Mouse (Mus musculus) heart, embryonic 11.5 days (tissue): ENCODE measurements around the gene Tlx2. TPM values are rescaled to one million over a fixed set of nuclear protein-coding genes. Genes with fewer than 3 reads are reported as not detected.

Experiments
- ATAC-seq: fragments of 200-750 bp; cut with Nextera tagmentation; replicated peaks from 2 replicates; pipeline ENCODE4 v1.8.0; 2017; ENCODE audit warnings: moderate library complexity; ENCODE audit not compliant: insufficient number of reproducible peaks, low FRiP score, low TSS enrichment
- H3K27ac ChIP-seq: fragments of 300-500 bp; sonication (generic); 2 replicates; pipeline ENCODE4 v1.5.1; 2014; ENCODE audit warnings: mild to moderate bottlenecking, low read depth, low read length
- H3K27me3 ChIP-seq: fragments of 300-500 bp; sonication (generic); 2 replicates; pipeline ENCODE4 v1.6.1; 2014; ENCODE audit warnings: mild to moderate bottlenecking, low read length, mixed read lengths; ENCODE audit not compliant: control insufficient read depth, insufficient read depth
- H3K36me3 ChIP-seq: fragments of 300-500 bp; sonication (generic); 2 replicates; pipeline ENCODE4 v1.6.1; 2014; ENCODE audit warnings: mild to moderate bottlenecking, low read length, moderate library complexity, mixed read lengths; ENCODE audit not compliant: control insufficient read depth, insufficient read depth
- H3K4me1 ChIP-seq: fragments of 300-500 bp; sonication (generic); 2 replicates; pipeline ENCODE4 v1.6.1; 2014; ENCODE audit warnings: low read length; ENCODE audit not compliant: control insufficient read depth, insufficient read depth
- H3K4me2 ChIP-seq: fragments of 300-500 bp; sonication (generic); 2 replicates; pipeline ENCODE4 v1.6.1; 2014; ENCODE audit warnings: mild to moderate bottlenecking, moderate library complexity
- H3K4me3 ChIP-seq: fragments of 300-500 bp; sonication (generic); 2 replicates; pipeline ENCODE4 v1.5.1; 2014; ENCODE audit warnings: low read depth, low read length
- H3K9ac ChIP-seq: fragments of 300-500 bp; sonication (generic); 2 replicates; pipeline ENCODE4 v1.6.1; 2014; ENCODE audit warnings: mild to moderate bottlenecking, low read depth, low read length, moderate library complexity
- H3K9me3 ChIP-seq: fragments of 300-500 bp; sonication (generic); replicated peaks from 2 replicates; pipeline ENCODE4 v1.6.1; 2016; ENCODE audit warnings: low read length; ENCODE audit not compliant: control insufficient read depth
- WGBS: fragments of 180-500 bp; shearing (Covaris S2); extraction: QIAGEN DNeasy Blood & Tissue Kit; methylation state at CpG from one replicate; pipeline ENCODE4 v1.1.7; 2014; ENCODE audit not compliant: insufficient replicate concordance; 5-methylcytosine and 5-hydroxymethylcytosine counted together
- polyA plus RNA-seq: library from polyadenylated mRNA; unstranded; fragments of >200 nt; fragmentation: Nextera tagmentation; extraction: Ambion mirVana; gene quantifications from 2 replicates; pipeline ENCODE4 v1.2.1, GENCODE M21; 2014

Gene Tlx2
- polyA plus RNA-seq, 1 experiment from 2014 or later = not detected

DNA sequence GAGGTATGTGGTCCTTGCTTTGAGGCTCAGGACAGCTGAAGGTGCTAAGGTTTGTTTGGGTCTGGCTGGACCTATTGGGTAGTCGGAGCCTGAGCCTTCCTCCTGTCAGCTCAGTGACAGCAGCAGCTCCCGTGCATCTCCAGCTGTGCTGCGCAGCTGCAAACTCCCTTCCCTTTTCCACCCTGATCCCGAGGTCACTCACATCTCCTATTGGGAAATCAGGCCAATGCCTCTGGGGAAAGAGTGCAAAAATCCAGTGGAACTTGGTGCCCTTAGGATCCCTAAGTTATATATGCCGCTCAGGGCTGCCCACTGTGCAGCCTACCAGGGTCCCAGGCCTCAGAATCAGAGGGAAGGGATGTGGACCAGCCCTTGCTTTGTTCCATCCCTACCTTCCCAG is 13.4 kb upstream of the Tlx2 start:
- ATAC-seq = no peak
- Histone ChIP-seq H3K4me3 (no peak overlapping the region), H3K4me2 (no peak overlapping the region), H3K9me3 (no peaks in the 10 kb centered on the region), H3K27ac (no peak overlapping the region), H3K27me3 (peaks cover 65% of the 10 kb centered on the region), H3K36me3 (0 out of 2 replicates have a peak, but pooled peaks cover 6% of the 10 kb centered on the region), H3K9ac (no peak overlapping the region), H3K4me1 (peaks cover 13% of the 10 kb centered on the region)
- 8% methylated on average over 5 of the region's 5 CpGs for WGBS

DNA sequence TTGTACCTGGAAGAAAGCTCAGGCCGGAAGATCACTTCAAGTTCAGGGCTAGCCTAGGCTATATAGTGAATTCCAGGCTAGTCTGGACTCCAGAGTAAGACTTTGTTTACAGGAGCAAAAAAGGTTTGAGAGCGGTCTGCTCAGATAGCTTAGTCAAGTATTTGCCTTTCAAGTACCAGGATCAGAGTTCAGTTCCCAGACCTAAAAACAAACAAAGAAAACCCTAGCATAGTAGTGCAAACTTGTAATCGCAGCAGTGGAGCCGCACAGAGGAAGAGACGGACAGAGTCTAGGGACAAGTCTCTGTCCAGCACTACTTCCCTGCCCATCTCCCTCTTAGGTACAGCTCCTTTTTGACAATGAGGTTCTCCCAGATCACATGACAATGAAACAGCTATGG is 10.1 kb upstream of the Tlx2 start:
- H3K36me3 ChIP-seq = 0 out of 2 replicates have a peak, but pooled peaks cover 6% of the 10 kb centered on the region
- no peak overlapping the region for H3K9ac ChIP-seq
- peaks cover 52% of the 10 kb centered on the region for H3K27me3 ChIP-seq
- 91% methylated on average over 5 of the region's 5 CpGs for WGBS
- no peaks in the 10 kb centered on the region for H3K9me3 ChIP-seq
- H3K4me3 ChIP-seq = no peak overlapping the region
- no peak for ATAC-seq
- H3K4me2 ChIP-seq = no peak overlapping the region
- no peaks in the 10 kb centered on the region for H3K4me1 ChIP-seq
- H3K27ac ChIP-seq = no peak overlapping the region

DNA sequence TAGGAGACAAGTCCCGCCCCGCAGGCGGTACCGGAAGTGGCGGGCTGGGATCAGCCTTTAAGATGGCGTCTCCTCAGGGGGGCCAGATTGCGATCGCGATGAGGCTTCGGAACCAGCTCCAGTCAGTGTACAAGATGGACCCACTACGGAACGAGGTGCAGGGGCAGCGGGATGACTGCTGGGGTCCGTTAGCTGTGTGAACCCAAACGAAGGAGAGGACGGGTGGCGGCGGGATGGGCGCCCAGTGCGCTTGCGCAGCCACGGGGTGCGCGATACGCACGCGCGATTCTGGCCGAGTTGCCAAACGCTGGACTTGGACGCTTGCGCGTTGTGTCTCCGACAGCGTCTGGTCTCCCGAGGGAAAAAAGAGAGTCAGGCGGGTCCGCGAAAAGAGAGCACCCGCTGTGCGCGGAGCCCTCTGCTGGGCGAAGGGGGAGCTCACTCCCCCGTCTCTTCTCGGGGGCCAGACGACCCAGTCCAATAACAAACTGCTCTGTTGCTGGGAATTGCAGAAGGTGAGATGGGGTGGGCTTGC is 8.3 kb upstream of the Tlx2 start:
- H3K27ac ChIP-seq = peak overlapping the region; percentile 77

DNA sequence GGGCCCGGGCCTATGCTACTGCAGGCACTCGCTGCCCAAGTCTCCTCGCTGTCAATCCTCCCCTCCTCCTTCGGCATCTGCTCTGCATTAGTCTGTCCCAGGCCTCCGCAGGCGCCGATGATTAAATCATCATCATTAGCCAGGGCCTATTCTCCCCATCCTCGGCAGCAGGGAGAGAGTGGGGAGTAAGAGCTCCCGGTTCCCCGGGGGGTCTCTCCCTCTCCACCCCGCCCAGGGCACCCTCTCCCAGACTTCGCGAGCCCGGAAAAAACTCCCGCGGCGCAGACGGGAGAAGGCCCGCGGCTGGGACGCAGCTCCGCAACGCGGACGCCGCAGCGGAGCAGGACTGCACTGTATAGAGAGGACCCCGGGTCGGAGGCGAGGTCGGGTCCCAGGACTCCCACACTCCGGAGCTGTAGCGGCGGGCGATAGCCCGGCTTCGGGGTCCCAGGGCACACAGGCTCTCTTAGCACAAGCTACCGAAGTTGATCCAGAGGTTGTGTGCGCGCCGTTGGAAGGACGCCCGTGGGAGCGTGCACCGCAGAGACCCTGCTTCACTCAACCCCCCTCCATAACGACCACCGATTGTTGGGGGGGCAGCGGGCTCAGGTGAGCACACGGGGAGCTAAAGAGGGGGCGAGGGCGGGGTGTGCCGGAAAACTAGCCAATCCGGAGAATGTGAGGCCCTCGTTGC is 7.7 kb upstream of the Tlx2 start, which contains the start of gene Pcgf1:
Gene Pcgf1, plus strand, starts transcription at position 240 of the 694 bp plus-strand sequence.
- Histone ChIP-seq H3K27me3 (peaks cover 49% of the 10 kb centered on the region), H3K9ac (peak within 1 kb of the TSS; percentile 85), H3K4me1 (no peaks in the 10 kb centered on the region), H3K36me3 (0 out of 2 replicates have a peak, but pooled peaks cover 6% of the 10 kb centered on the region), H3K4me3 (peak within 1 kb of the TSS; percentile 73), H3K4me2 (peak within 1 kb of the TSS; percentile 96), H3K9me3 (no peaks in the 10 kb centered on the region), H3K27ac (peak within 1 kb of the TSS; percentile 77)
- peak; percentile 52 for ATAC-seq
- under 1% methylated on average over 54 of the region's 54 CpGs for WGBS

More for the DNA sequence above, 8.3 kb upstream of the Tlx2 start:
- WGBS = under 1% methylated on average over 46 of the region's 46 CpGs
- H3K4me3 ChIP-seq = peak overlapping the region; percentile 73
- peaks cover 51% of the 10 kb centered on the region for H3K27me3 ChIP-seq
- peak overlapping the region; percentile 96 for H3K4me2 ChIP-seq
- no peaks in the 10 kb centered on the region for H3K4me1 ChIP-seq
- peak; percentile 93 for ATAC-seq
- H3K36me3 ChIP-seq = 0 out of 2 replicates have a peak, but pooled peaks cover 6% of the 10 kb centered on the region
- no peaks in the 10 kb centered on the region for H3K9me3 ChIP-seq
- peak overlapping the region; percentile 85 for H3K9ac ChIP-seq

DNA sequence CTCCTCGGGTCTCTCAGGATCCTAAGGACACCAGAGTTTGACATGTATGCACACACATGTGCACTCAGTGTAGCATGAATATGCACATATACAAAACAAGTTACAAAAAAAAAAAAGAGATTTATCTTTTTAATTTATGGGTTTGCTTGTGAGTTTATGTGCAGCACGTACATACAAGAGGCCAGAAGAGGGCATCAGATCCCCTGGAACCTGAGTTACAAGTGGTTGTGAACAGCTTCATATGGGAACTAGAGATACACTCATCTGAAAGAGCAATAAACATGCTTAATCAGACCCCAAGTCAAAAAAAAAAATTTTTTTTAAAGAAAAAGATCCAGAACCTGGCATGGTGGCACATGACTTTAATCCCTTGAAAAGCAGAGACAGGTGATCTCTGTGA is 4.9 kb upstream of the Tlx2 start:
- H3K27me3 ChIP-seq = peaks cover 68% of the 10 kb centered on the region
- 12% methylated on average over 2 of the region's 2 CpGs for WGBS
- H3K9me3 ChIP-seq = no peaks in the 10 kb centered on the region
- H3K4me1 ChIP-seq = peaks cover 4% of the 10 kb centered on the region
- no peak overlapping the region for H3K9ac ChIP-seq
- H3K4me2 ChIP-seq = no peak overlapping the region
- H3K4me3 ChIP-seq = no peak overlapping the region
- H3K36me3 ChIP-seq = no peaks in the 10 kb centered on the region
- no peak for ATAC-seq
- no peak overlapping the region for H3K27ac ChIP-seq

DNA sequence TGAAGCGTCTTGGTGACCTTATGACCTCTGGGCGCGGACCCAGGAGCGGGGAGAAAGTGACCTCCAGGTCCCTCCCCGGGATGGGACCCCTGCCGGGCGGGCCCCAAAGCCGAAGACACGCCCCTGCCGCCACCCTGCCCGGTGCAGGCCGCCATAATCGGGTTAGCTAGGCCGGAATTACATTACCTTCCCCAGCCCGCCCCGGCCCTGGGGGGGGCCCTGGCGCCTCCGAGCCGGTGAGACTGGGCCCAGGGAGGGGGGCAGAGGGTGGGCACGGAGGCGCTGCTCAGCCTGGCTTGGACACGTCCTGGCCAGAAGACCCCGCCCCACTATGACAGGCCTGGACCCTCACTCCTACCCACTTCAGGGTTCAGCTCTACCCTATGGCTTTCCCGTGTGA is 1.1 kb upstream of the Tlx2 start:
- Histone ChIP-seq H3K27ac (no peak overlapping the region), H3K4me2 (peak overlapping the region; percentile 38), H3K9me3 (no peaks in the 10 kb centered on the region), H3K9ac (no peak overlapping the region), H3K36me3 (no peaks in the 10 kb centered on the region), H3K4me1 (peaks cover 15% of the 10 kb centered on the region), H3K27me3 (peaks cover 96% of the 10 kb centered on the region), H3K4me3 (peak overlapping the region; percentile 22)
- ATAC-seq = no peak
- WGBS = under 1% methylated on average over 15 of the region's 24 CpGs

DNA sequence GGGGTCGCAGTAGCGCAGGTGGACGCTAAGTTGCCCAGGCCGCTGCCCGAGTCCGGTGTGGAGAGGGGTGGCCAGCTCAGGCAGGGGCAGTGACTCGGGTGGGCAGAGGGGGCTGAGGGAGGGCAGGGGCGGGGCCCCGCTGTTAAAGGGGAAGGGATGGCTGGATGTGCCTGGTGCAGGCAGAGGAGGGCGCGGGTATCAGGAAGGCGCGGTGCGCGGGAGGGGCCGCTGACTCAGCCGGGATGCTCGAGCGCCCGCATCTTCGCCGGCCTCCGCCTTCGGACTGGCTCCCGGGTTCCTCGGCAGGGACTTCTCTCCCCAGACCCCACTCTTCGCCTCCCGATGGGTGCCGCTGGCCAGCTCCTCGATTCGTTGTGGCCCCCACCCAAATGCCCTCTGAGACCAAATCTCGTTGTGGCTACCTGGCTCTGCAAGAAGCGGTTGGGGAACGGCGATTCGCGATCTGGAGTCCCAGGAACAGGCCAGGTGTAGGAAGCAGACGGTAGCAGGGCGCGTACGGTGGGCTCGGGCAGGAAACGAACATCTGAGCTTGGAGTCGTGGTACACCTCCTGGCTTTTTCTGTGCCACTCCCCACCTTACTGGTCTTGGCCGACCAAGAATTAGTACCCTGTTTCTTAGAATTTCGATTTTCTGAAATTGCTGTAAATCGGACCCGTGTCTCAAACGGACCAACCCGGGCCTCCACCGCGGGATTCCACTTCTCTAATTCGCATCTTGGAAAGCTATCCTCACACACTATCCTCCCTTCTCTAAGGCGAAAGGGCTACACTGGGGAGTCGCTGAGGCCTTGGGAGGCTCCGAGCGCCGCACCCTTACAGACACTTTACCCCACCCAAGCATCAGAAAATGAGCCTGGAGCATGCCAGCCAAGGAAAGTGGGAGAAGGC is 472 bp upstream of the Tlx2 start:
- Histone ChIP-seq H3K4me3 (peak overlapping the region; percentile 24), H3K36me3 (no peaks in the 10 kb centered on the region), H3K9me3 (no peaks in the 10 kb centered on the region), H3K4me1 (peaks cover 15% of the 10 kb centered on the region), H3K27me3 (peaks cover 96% of the 10 kb centered on the region), H3K9ac (no peak overlapping the region), H3K4me2 (peak overlapping the region; percentile 48), H3K27ac (no peak overlapping the region)
- ATAC-seq = 0 out of 2 replicates have a peak, but pooled peaks have one; percentile 8
- WGBS = 2% methylated on average over 48 of the region's 58 CpGs

DNA sequence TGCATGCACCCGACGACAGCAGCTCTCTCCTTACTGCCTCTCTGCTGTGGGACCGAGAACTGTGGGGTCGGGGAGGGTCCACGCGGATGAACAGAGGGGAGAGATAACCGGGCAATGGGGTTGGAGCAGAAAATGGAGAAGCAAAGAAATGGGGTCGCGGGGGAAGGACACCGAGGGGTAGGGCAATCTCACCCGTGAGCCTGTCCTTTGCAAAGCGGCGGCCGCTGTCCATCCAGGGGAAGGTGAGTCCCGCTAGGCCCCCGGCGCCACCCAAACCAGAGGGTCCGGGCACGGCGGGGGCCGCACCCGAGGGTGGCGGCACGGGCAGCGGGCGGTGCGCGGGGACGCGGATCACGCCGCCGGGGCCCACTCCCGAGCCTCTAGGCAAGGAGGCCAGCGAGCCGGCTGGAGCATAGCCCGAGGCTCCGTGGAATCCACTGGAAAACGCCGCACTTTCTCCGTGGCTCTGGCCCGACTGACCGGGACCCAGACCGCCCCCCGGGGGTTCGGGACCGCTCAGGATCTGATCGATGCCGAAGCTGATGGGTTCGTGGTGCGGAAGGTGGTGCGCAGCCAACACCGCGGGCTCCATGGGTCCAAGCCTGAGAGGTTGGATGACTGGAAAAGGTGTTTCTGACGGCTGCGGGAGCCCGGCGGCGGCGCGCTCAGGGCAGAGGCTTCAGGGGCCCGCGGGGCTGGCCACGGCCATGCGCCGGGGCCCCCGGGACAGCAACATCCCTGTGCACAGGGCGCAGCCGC is 426 bp downstream of the Tlx2 start:
- ATAC-seq = 0 out of 2 replicates have a peak, but pooled peaks have one; percentile 27
- Histone ChIP-seq H3K9ac (no peak overlapping the region), H3K4me2 (peak overlapping the region; percentile 48), H3K9me3 (no peaks in the 10 kb centered on the region), H3K36me3 (no peaks in the 10 kb centered on the region), H3K27ac (no peak overlapping the region), H3K27me3 (peaks cover 97% of the 10 kb centered on the region), H3K4me1 (peaks cover 15% of the 10 kb centered on the region), H3K4me3 (peak overlapping the region; percentile 27)
- under 1% methylated on average over 55 of the region's 69 CpGs for WGBS
